Mouse (Mus musculus) left cerebral cortex, postnatal 25 days (tissue): ENCODE measurements around the gene Lgr4. TPM values are rescaled to one million over a fixed set of nuclear protein-coding genes. Genes with fewer than 3 reads are reported as not detected.

Experiments used
- DNase-seq, 2 experiments: peaks; one replicate each; pipeline ENCODE4 v3.0.0; 2022; ENCODE audit warnings: low spot score in 2 of 2, mixed read lengths in 1 of 2
- intact Hi-C: fragments of 180-260 bp; cut with DNase I; formaldehyde crosslinking; loops from one replicate; pipeline ENCODE4 v1.15.1; 2025
- total RNA-seq, 2 experiments: library from RNA; stranded (reverse); gene quantifications; 2 replicates each; pipeline ENCODE4 v1.2.3; 2021

The Lgr4 gene
- total RNA-seq, 2 experiments from 2014 or later, result 24.3 to 27.4 TPM

DNA sequence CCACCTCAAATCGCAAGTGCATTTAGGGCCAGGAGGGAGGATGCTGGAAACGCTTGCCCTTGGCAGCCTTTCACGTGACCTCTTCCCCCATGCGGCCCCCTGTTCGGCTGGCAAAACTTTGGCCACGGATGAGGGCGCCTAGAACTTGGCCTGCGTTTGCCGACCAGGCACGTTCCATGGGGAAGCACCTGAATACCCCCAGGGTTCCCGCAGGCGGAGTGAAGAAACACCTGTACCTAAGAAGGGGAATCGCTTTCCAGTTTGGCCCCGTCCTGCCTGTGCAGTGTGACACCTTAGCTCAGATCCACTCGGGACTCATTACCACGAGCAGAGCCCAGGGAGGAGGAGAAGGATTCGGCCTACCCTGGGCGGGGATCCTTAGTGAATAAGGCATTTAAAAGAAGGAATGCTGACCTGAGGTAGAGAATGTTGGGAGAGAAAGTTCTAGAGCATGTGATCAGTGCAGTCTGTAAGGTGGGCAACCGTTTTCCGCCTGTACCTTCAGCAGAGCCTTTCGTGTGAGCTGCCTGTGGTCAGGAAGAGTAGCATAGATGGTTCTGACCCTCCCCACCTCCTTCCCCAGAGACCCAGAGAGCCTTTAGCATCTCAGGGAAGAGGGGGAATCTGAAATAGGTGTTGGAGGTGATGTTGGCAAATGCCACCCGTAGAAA lies 1.3 kb downstream of the Lgr4 start:
- intact Hi-C loops, result loop anchor here (5.0 to 10.0 kb wide), 2 partner anchors 99 to 446 kb away; partner anchors contain the start of genes Ccdc34 and Fibin
- no peak for DNase-seq

DNA sequence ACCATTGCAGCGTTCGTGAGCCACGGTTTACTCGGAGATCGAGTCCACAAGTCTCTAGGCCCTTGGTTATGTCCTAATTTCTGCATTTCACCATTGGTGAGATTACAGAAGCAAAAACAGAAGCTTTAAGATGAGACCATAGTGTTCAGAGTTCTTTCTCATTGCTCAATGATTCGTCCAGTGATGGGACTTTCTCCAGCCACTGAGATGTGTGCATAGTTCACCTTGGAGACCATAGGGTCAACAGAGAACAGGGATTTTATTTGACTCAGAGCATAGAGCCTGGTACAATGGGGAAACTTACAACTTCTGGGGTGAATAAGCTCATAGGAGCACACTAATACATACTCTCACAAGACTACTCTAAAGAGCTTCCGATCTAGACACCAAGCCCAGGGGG lies 3.0 kb downstream of the Lgr4 start:
- intact Hi-C loops, result no loop called here
- no peak for DNase-seq

DNA sequence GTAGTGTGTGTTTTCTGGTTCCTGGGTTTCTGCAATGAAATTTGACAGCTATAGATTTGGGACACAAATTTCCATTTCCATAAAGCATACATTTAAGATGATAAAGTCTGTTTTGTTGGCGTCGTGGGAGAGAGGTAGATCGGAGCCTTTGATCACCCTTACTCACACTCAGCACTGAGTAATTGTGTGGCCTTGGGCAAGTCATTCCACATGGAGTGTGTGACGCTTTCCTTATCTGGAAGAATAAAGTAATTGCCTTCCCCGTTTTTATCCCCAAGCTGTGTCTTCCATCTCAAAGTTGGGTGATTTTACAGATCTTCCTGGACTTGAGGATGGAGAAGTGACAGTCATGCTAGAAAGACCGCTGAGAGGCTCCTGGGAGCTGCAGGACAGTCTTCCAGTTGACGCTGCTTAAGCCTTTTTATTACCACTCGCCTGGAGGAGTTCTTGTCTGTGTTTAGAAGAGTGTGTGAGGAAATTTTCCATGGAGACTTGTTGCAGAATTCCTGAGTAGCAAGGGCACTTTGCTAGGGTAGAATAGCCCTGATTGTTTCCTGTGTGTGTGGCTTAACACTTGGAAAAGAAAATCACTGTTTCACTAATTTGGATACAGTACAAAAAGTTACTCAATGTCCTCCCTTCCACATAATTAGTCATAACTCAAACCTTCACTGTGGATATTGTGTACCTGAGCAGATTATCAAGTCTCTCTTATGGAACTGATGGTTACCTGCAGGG lies 4.0 kb downstream of the Lgr4 start:
- no peak for DNase-seq
- intact Hi-C loops, result no loop called here

DNA sequence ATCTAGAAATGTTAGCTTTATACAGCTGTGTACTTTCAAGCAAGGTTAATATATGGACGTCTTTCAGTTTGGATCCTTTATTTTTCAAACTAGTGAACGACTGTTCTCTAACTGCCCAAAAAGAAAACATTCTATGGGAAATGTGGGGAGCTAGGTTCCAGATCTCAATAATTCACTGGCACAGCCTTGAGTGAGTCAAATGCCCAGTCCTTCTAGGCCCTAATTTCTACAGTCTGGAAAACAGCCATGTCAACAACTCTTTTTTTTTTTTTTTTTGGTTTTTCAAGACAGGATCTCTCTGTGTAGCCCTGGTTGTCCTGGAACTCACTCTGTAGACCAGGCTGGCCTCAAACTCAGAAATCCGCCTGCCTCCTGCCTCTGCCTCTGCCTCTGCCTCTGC lies 4.9 kb downstream of the Lgr4 start:
- no peak for DNase-seq
- intact Hi-C loops, result no loop called here

DNA sequence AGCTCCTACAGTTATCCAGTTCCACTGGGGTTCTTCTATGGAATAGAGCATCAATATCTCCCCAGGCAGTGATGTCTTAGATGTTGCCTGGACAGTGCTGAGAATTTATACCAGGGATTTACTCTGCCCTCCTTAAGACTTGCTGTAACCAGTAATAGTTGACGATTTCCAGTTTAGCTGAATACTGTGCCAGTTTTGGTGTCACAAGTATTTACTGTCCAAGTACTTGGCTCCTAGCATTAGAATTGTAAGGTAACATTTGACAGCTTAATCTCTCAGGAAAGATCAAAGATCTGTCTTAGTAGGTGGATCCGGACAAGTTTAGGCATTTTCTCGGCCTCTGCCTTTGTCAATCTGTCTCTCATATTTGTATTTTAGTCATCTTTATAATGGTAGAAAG lies 5.6 kb downstream of the Lgr4 start:
- intact Hi-C loops, result no loop called here

DNA sequence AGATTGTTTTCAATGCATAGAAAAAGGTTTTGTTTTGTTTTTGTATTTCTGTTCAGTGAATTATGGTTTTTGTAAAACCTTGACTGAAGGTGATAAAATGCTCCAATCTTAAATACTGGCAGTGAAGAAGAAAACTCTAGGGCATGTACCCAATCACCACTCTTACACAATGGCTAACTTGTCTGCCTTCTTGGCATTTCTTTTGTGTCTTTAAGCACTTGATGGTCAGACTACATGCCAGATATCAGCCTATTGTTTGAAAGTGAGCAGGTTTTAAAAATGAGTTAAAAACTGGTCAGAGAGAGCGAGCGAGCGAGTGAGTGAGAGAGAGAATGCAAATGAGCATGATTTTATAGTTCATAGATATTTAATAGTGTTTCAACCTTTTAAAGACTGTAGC lies 6.5 kb downstream of the Lgr4 start:
- DNase-seq, result no peak
- intact Hi-C loops, result no loop called here

More for the DNA sequence above, 5.6 kb downstream of the Lgr4 start:
- no peak for DNase-seq

DNA sequence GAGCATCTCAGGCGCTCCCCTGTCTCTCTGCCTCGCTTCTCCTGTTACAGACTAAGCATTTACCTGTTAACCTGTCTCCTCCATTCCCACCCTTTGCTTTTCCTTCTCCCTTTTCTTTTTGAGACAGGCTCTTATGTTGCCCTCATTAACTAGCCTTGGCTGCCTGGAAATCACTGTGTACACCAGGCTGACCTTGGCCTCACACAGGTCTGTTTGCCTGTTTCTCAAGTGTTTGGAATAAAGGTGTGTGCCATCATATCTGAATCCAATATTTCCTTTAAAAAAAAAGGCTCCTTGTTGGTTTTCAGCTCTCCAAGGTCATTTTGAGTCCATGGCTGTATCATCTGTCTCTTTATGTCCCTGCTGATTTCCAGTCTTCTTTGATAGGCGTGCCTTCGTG lies 9.5 kb downstream of the Lgr4 start:
- DNase-seq, result no peak
- intact Hi-C loops, result no loop called here

DNA sequence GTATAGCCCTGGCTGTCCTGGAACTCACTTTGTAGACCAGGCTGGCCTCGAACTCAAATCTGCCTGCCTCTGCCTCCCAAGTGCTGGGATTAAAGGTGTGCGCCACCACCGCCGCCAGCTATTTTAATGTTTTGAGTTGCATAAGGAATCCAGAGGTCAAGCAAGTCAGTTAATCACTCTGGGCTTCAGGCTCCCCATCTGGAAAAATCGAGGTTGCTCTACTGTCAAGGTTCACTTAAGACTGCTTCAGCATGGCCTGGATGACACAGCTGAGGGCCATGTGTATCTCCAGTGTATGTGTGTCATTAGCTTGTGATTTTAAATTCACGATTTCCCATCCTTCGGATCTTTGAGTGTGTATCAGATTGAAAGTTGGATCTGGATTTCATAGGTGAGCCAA lies 10.0 kb downstream of the Lgr4 start:
- DNase-seq, result no peak
- intact Hi-C loops, result no loop called here

DNA sequence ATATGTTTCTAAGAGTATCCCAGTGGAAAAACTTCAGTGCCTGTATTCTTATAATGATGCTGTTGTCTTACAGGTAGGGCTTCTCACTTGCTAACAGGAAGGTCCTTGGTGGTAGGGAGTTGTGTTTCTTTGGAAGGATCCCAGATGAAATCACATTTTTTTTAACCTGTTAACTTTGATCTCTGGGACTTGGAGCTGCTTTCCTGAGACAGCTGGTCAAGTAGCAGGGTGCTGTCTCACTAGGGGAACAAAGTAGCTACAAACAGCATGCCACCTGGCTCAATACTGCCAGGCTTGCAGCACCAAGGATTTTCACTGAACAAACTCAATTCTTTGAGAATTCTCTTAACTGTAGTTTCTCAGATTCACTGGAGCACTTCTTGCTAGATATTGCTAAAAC lies 10.4 kb downstream of the Lgr4 start:
- intact Hi-C loops, result no loop called here
- DNase-seq, result no peak

DNA sequence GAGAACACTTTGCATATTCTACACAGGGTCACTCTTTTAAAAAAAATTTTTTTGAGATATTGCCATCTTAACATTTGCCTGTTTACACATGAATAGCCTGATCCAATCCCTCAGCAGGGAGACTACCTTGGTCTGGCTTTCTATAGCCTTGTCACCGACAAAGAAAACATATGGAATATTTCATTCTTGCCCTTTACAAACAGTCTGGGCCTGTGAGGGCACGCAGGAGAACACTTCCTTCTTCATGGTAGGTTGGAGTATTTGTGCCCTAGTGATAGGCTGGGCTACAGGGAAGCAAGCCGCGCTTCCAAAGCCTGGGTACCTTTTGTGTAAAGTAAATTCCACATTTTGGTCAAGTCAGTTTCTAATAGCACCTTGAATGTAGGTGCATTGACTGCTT lies 11.3 kb downstream of the Lgr4 start:
- intact Hi-C loops, result no loop called here
- DNase-seq, result no peak

DNA sequence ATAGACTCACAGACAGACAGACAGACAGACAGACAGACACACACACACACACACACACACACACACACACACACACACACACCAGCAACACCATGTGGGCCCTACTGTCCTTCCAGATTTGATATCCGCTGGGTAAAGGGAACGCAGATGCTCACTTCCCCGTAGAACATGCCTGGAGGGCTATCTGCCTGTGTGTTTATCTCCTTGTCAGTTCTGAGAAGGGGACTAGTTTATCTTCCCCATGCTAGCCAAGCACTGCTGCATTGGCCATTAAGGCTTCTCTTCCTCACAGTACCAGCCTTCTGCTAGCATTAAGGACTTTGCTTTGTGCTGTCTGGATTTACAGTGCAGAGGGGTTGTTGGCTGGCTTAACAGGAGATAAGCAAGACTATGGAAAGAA lies 11.8 kb downstream of the Lgr4 start:
- intact Hi-C loops, result no loop called here
- DNase-seq, result no peak

DNA sequence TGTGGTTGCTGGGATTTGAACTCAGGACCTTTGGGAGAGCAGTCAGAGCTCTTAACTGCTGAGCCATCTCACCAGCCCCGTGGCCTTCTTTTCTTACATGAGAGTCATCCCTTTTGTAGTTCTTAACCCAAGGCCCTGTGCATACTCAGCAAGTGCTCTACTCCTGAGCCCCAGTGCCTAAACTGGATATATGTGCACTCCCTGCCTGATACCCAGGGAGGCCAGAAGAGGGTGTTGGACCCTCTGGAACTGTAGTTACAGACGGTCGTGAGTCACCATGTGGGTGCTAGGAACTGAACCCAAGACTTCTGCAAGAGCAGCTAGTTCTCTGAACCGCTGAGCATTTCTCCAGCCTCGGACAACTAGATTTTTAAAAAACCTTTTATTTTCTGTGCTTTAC lies 12.9 kb downstream of the Lgr4 start:
- intact Hi-C loops, result no loop called here

DNA sequence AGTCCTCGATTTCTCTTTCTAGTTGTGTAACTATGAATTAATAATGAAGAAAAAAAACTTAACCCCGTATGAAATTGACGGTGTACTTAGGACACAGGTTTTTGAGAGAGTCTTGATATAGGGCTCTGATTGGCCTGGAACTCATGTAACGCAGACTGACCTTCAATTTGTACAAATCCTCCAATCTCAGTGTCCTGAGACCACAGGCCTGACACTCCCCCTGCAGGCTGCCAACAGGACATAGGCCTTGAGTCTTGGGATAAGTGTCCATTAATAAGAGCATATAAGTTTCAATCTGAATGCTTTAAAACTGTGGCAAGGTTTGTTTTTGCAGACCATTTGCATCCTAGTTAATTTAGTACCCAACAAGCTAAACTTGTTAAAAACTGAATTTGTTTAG lies 13.3 kb downstream of the Lgr4 start:
- no peak for DNase-seq
- intact Hi-C loops, result no loop called here

More for the DNA sequence above, 12.9 kb downstream of the Lgr4 start:
- no peak for DNase-seq

DNA sequence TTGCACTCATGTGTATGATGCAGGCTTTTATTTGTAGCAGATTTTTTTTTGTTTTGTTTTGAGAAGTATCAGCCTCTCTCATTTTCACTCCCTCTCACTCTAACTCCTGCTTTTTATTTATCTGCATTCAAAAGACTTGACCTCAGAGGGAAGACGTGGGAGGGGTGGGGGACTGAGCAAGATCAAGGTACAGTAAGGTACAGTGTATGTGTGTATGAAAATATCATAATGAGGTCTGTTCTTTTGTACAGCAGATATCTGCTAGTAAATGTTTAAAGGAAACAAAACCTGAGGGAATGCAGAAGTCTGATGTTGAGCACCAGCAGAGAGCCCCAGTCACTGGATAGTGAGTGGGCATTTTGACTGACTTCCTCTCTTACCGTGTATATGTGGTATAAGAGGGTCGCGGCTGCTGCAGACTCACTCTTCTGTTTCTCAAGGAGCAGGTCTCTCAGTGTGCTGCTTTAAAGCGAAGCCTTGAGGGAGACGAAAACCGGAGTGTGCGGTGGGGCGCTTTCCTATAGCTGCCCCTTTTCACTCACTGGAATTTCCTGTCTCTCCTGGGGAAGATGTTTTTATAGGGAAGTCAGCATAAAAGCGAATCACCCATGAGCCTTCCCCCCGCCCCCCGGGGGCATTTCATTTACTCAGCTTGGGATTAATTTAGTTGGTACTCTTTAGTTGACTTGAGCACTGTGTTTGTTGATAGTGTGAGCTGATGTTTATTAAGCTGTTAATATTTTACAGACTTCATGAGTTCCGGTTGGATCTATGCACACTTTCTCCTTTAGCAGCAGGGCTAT lies 14.7 kb downstream of the Lgr4 start:
- no peak for DNase-seq
- intact Hi-C loops, result no loop called here

DNA sequence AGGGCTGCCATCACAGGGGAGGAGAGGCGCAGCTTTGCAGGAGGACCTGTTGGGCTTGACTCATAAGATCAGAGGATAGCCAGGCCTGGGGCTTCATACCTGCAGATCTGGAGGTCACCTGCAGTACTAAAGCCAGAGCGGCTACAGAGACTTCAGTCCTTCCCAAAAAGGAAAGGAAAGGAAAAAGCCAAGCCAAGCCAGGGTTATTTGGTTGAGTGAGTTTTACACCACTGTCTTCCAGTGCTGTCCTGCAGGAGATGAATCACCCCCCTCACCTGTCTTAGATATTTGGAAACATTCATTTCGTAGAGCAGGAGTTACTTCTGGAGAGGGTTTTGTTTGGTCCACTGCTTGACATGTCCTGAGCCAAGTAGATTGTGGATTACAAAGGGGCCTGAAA lies 15.7 kb downstream of the Lgr4 start:
- no peak for DNase-seq
- intact Hi-C loops, result no loop called here

DNA sequence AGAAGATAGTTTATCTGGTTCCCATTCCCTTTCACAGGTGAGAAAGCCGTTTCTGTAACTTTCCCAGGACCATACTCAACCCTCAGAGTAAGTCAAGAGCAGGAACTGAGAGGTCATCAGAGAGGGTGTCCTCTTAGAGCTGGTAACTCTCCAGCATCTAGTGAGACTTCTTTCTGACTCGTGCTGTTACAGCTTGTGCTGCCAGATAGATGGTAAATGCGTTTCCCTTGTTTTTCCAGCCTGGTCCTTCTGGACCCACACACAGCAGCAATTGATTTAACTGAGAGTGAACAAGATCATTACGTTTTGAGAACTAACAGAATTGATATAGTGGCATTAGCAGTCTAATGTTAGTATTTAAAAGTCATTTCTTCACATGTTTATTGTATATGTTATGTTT lies 16.6 kb downstream of the Lgr4 start:
- intact Hi-C loops, result no loop called here

DNA sequence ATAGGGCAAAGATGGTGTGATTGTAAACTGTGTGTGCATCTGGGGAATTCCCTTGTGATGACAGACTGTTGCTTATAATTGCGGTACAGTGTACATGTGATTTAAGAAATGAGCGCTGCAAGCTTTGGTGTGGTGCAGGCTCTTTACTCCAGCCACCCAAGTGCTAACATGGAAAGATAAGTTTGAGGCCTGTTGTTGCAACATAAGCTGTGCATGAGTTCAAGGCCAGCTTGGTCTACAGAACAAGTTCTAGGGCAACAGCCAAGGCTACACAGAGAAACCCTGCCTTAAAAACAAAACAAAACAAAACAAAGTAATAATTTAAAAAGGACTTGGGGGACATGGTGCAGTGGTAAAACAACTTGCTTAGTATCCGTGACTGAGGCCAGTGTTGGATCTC lies 17.7 kb downstream of the Lgr4 start:
- intact Hi-C loops, result no loop called here
- DNase-seq, result no peak

More for the DNA sequence above, 16.6 kb downstream of the Lgr4 start:
- no peak for DNase-seq

DNA sequence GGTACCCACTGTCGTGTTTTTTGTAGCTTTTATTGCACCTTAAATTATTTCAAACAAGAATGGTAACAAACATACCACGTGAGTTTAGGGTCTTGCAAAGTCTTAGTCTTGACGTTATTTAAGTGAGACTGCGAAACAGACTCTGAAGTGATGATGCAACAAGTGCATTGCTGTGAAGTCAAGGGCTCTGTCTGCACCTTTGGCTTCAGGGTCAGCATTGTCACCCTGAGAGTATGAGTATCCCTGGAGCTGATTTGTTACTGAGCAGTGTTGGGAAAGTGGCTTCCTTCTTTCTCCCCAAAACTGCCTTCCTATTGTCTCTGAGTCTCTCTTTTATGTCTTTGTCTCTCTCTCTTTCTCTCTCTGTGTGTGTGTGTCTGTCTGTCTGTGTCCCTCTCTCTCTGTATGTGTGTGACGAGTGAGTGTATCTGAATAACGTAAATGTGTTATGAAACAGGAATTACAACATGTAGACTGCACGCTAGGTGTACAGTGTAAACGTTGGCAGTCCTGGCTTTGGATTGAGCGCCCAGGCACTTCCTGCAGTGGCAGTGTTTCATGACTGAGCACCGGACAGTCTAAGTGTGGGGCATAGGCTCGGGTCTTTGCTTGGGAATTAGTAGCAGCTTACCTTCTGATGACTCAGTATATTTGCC lies 18.4 kb downstream of the Lgr4 start:
- no peak for DNase-seq
- intact Hi-C loops, result no loop called here

DNA sequence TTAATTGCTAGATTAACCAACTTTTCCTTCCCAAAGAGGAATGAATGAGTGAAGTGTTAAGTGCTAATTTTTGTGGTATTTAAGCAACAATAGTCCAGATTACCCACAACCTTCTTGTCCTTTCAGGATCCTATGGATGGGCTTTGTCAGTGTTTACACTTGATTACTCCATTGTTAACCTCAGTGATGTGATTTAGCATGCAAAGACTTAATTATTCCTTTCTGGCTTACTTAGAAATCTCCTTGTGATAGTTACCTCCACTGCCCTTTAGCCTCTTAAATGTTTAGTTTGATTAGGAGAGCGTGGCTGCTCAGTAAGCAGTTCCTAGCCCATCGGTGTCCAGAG lies 18.9 kb downstream of the Lgr4 start:
- DNase-seq, result no peak
- intact Hi-C loops, result no loop called here

DNA sequence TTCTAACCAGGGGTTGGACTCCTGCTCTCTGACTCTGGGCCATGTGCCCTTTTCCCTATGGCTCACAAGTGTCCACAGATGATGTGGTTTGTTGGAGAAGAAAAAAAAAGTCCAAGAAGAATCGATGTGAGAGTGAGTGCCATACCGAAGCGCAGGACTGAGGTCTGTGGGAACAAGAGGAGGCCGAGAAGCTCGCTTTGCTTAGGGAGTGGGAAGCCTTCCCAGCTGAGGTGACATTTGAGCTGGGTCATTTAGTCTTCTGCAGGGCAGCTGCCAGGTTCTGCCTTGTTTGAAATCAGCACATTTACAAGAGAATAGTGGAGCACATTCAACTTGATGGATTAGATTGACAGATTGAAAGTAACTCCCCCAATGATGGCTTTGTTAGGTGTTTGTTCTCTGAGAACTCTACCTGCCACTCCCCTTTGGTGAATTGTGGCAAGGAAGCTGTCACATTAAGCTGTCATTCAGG lies 24.6 kb downstream of the Lgr4 start:
- intact Hi-C loops, result no loop called here

More for the DNA sequence above, 24.6 kb downstream of the Lgr4 start:
- no peak for DNase-seq
